Mouse (Mus musculus) heart, adult 2 months (tissue): ENCODE measurements at regions not wholly inside any gene's neighbourhood (a gene's known extent, or its start where the extent isn't known, plus 50 kb on each side); places are given as distances from the start of the nearest gene placed in this dataset.

Experiments used
- CTCF ChIP-seq: fragments of 200-600 bp; IDR thresholded peaks from 2 replicates; pipeline ENCODE4 v1.8.1; 2022; ENCODE audit warnings: antibody characterized with exemption, mild to moderate bottlenecking, moderate library complexity
- POLR2A ChIP-seq: fragments of 200-500 bp; IDR thresholded peaks from 2 replicates; pipeline ENCODE4 v1.6.1; 2011; ENCODE audit warnings: mild to moderate bottlenecking, low read depth, low read length, control low read depth; ENCODE audit not compliant: insufficient read depth

GRCm38 (mm10) chr14:105783428-105783827, 113.2 kb downstream of the Spry2 start:
- TF ChIP-seq POLR2A = no peak
- TF ChIP-seq CTCF = no peak
